Mouse (Mus musculus) kidney, postnatal 10 days (tissue): ENCODE results near the gene Msantd4.
A peak's percentile ranks its signal among the peaks of the same experiment; 100 is the strongest.
"Not testable (repeated sequence)": the region's sequence is repeated elsewhere in the genome, so short reads cannot be mapped to it uniquely, and the experiment has no call there.

Experiments
- DNase-seq: peaks from one replicate; pipeline ENCODE4 v3.0.0; 2021; ENCODE audit warnings: mixed read lengths

The Msantd4 gene

GRCm38 (mm10) chr9:4375828-4376639 is at the start of gene Msantd4:
Msantd4 (plus strand) TSS chr9:4376562.
- peak; percentile 97 for DNase-seq

GRCm38 (mm10) chr9:4353163-4353562 is 23.2 kb upstream of the Msantd4 start:
- DNase-seq, result no peak

GRCm38 (mm10) chr9:4376640-4377120 is 318 bp downstream of the Msantd4 start:
- DNase-seq, result peak; percentile 63

- not testable (repeated sequence) for DNase-seq
Measured at GRCm38 (mm10) chr9:4400801-4401200, 24.4 kb downstream of the Msantd4 start.
